Mouse (Mus musculus) heart, embryonic 12.5 days (tissue): ENCODE measurements around the gene Gm11168. TPM values are rescaled to one million over a fixed set of nuclear protein-coding genes. Genes with fewer than 3 reads are reported as not detected.
"Not testable (repeated sequence)": the region's sequence is repeated elsewhere in the genome, so short reads cannot be mapped to it uniquely, and the experiment has no call there.

ENCODE experiments used
- ATAC-seq: fragments of 200-750 bp; cut with Nextera tagmentation; 2 replicates; pipeline ENCODE4 v1.8.0; 2017; ENCODE audit warnings: moderate TSS enrichment, moderate library complexity; ENCODE audit not compliant: insufficient number of reproducible peaks, low FRiP score
- H3K27ac ChIP-seq: fragments of 300-500 bp; sonication (generic); 2 replicates; pipeline ENCODE4 v1.5.1; 2016; ENCODE audit warnings: mild to moderate bottlenecking, moderate library complexity; ENCODE audit not compliant: poor library complexity, severe bottlenecking
- H3K27me3 ChIP-seq: fragments of 300-500 bp; sonication (generic); replicated peaks from 2 replicates; pipeline ENCODE4 v1.6.1; 2016; ENCODE audit warnings: mild to moderate bottlenecking, moderate library complexity
- H3K36me3 ChIP-seq: fragments of 300-500 bp; sonication (generic); 2 replicates; pipeline ENCODE4 v1.6.1; 2016; ENCODE audit warnings: mild to moderate bottlenecking, moderate library complexity
- H3K4me1 ChIP-seq: fragments of 300-500 bp; sonication (generic); replicated peaks from 2 replicates; pipeline ENCODE4 v1.6.1; 2016; ENCODE audit warnings: mild to moderate bottlenecking
- H3K4me2 ChIP-seq: fragments of 300-500 bp; sonication (generic); 2 replicates; pipeline ENCODE4 v1.6.1; 2016; ENCODE audit warnings: mild to moderate bottlenecking, moderate library complexity
- H3K4me3 ChIP-seq: fragments of 300-500 bp; sonication (generic); 2 replicates; pipeline ENCODE4 v1.5.1; 2016; ENCODE audit warnings: mild to moderate bottlenecking
- H3K9ac ChIP-seq: fragments of 300-500 bp; sonication (generic); 2 replicates; pipeline ENCODE4 v1.6.1; 2016; ENCODE audit warnings: mild to moderate bottlenecking, moderate library complexity
- H3K9me3 ChIP-seq: fragments of 300-500 bp; sonication (generic); replicated peaks from 2 replicates; pipeline ENCODE4 v1.6.1; 2016; ENCODE audit warnings: mild to moderate bottlenecking, moderate library complexity
- WGBS: fragments of 180-500 bp; shearing (Covaris S2); methylation state at CpG from one replicate; pipeline ENCODE4 v1.1.7; 2016; 5-methylcytosine and 5-hydroxymethylcytosine counted together
- microRNA-seq: library from miRNA; unstranded; fragments of <30 nt; microRNA quantifications from one replicate; pipeline ENCODE4, GENCODE M21; 2017
- polyA plus RNA-seq: library from polyadenylated mRNA; unstranded; fragments of >200 nt; fragmentation: Nextera tagmentation; extraction: Ambion mirVana; gene quantifications from 2 replicates; pipeline ENCODE4 v1.2.1, GENCODE M21; 2016

Gene Gm11168
- polyA plus RNA-seq, 1 experiment from 2014 or later, result not detected

- H3K9me3 ChIP-seq, H3K9ac ChIP-seq, H3K4me3 ChIP-seq, H3K4me2 ChIP-seq, H3K27me3 ChIP-seq, H3K4me1 ChIP-seq, H3K36me3 ChIP-seq, ATAC-seq, H3K27ac ChIP-seq: not testable (repeated sequence)
- 63% methylated on average over 9 of the region's 9 CpGs for WGBS
Observed at GRCm38 (mm10) chr9:3026741-3027140, 23.6 kb downstream of the Gm11168 start.

- 66% methylated on average over 9 of the region's 9 CpGs for WGBS
- not testable (repeated sequence) for H3K9ac ChIP-seq, H3K4me3 ChIP-seq, ATAC-seq, H3K27me3 ChIP-seq, H3K36me3 ChIP-seq, H3K4me1 ChIP-seq, H3K27ac ChIP-seq, H3K4me2 ChIP-seq, H3K9me3 ChIP-seq
Observed at GRCm38 (mm10) chr9:3027200-3027599, 24.1 kb downstream of the Gm11168 start.

DNA sequence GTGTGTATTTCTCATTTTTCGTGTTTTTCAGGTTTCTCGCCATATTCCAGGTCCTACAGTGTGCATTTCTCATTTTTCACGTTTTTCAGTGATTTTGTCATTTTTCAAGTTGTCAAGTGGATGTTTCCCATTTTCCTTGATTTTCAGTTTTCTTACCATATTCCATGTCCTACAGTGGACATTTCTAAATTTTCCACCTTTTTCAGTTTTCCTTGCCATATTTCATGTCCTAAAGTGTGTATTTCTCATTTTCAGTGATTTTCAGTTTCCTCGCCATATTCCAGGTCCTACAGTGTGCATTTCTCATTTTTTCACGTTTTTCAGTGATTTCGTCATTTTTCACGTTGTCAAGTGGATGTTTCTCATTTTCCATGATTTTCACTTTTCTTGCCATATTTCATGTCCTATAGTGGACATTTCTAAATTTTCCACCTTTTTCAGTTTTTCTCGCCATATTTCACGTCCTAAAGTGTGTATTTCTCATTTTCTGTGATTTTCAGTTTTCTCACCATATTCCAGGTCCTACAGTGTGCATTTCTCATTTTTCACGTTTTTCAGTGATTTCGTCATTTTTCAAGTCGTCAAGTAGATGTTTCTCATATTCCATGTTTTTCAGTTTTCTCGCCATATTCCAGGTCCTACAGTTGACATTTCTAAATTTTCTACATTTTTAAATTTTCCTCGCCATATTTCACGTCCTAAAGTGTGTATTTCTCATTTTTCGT is 26.3 kb downstream of the Gm11168 start:
- H3K4me3 ChIP-seq, H3K36me3 ChIP-seq, H3K27ac ChIP-seq, H3K9ac ChIP-seq, H3K4me1 ChIP-seq, H3K4me2 ChIP-seq, H3K27me3 ChIP-seq, ATAC-seq, H3K9me3 ChIP-seq: not testable (repeated sequence)
- WGBS, result 58% methylated on average over 14 of the region's 16 CpGs

DNA sequence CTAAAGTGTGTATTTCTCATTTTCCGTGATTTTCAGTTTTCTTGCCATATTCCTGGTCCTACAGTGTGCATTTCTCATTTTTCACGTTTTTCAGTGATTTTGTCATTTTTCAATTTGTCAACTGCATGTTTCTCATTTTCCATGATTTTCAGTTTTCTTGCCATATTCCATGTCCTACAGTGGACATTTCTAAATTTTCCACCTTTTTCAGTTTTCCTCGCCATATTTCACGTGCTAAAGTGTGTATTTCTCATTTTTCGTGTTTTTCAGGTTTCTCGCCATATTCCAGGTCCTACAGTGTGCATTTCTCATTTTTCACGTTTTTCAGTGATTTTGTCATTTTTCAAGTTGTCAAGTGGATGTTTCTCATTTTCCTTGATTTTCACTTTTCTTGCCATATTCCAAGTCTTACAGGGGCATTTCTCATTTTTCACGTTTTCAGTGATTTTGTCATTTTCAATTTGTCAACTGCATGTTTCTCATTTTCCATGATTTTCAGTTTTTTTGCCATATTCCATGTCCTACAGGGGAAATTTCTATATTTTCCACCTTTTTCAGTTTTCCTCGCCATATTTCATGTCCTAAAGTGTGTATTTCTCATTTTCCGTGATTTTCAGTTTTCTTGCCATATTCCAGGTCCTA is 27.7 kb downstream of the Gm11168 start:
- not testable (repeated sequence) for H3K27ac ChIP-seq, H3K4me2 ChIP-seq, H3K9me3 ChIP-seq, H3K36me3 ChIP-seq, H3K9ac ChIP-seq, H3K4me1 ChIP-seq, H3K4me3 ChIP-seq, H3K27me3 ChIP-seq
- 52% methylated on average over 3 of the region's 10 CpGs for WGBS
- ATAC-seq, result peak; percentile 38; the same call in 1 of the 2 replicates

DNA sequence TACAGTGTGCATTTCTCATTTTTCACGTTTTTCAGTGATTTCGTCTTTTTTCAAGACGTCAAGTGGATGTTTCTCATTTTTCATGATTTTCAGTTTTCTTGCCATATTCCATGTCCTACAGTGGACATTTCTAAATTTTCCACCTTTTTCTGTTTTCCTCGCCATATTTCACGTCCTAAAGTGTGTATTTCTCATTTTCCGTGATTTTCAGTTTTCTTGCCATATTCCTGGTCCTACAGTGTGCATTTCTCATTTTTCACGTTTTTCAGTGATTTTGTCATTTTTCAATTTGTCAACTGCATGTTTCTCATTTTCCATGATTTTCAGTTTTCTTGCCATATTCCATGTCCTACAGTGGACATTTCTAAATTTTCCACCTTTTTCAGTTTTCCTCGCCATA is 31.2 kb downstream of the Gm11168 start, which contains the start of gene Gm17535:
Gm17535 (plus strand) TSS at position 301 of the 400 bp plus-strand sequence.
- not testable (repeated sequence) for H3K27me3 ChIP-seq, H3K9ac ChIP-seq, H3K36me3 ChIP-seq, H3K9me3 ChIP-seq, H3K4me2 ChIP-seq, H3K4me1 ChIP-seq, H3K4me3 ChIP-seq, H3K27ac ChIP-seq, ATAC-seq
- WGBS, result 32% methylated on average over 1 of the region's 8 CpGs

DNA sequence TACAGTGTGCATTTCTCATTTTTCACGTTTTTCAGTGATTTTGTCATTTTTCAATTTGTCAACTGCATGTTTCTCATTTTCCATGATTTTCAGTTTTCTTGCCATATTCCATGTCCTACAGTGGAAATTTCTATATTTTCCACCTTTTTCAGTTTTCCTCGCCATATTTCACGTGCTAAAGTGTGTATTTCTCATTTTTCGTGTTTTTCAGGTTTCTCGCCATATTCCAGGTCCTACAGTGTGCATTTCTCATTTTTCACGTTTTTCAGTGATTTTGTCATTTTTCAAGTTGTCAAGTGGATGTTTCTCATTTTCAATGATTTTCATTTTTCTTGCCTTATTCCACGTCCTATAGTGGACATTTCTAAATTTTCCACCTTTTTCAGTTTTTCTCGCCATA is 33.4 kb downstream of the Gm11168 start, which contains the start of gene Gm10715:
Gm10715 (plus strand) TSS at position 301 of the 400 bp plus-strand sequence.
- not testable (repeated sequence) for H3K4me1 ChIP-seq, H3K4me2 ChIP-seq, H3K4me3 ChIP-seq, H3K9me3 ChIP-seq, H3K27me3 ChIP-seq, ATAC-seq, H3K36me3 ChIP-seq, H3K27ac ChIP-seq, H3K9ac ChIP-seq
- 72% methylated on average over 8 of the region's 8 CpGs for WGBS

GRCm38 (mm10) chr9:3038161-3038560 is 35.0 kb downstream of the Gm11168 start:
- not testable (repeated sequence) for H3K27ac ChIP-seq, H3K27me3 ChIP-seq, H3K4me2 ChIP-seq, H3K4me1 ChIP-seq, H3K4me3 ChIP-seq, H3K36me3 ChIP-seq, H3K9me3 ChIP-seq, H3K9ac ChIP-seq, ATAC-seq
- 62% methylated on average over 4 of the region's 4 CpGs for WGBS

Small RNAs within 50 kb of the gene (microRNA-seq; reads per million reads assigned to microRNA genes)
- gene Mir101c, result not detected

Other genes with a start within 250 kb of the Gm11168 start
- not detected in 2 replicates for gene Gm10722, start 2.4 kb upstream of the Gm11168 start, polyA plus RNA-seq
- not detected in 2 replicates for gene Gm10721, start 9.8 kb downstream of the Gm11168 start, polyA plus RNA-seq
- gene Gm10720, start 12.3 kb downstream of the Gm11168 start, polyA plus RNA-seq, result not detected in 2 replicates
- 0.35 and 0.47 TPM in 2 replicates for gene Gm10719, start 14.1 kb downstream of the Gm11168 start, polyA plus RNA-seq
- not detected in 2 replicates for gene Gm10718, start 20.2 kb downstream of the Gm11168 start, polyA plus RNA-seq
- gene Gm10717, start 22.1 kb downstream of the Gm11168 start, polyA plus RNA-seq, result 0.28 TPM in 1 of 2 replicates, not detected in the other
- not detected in 2 replicates for gene Gm17535, start 31.3 kb downstream of the Gm11168 start, polyA plus RNA-seq
- not detected in 2 replicates for gene Gm10715, start 33.5 kb downstream of the Gm11168 start, polyA plus RNA-seq